Mouse (Mus musculus) macrophage (primary cell): Measurements from ENCODE around the gene Rtn3. TPM values are rescaled to one million over a fixed set of nuclear protein-coding genes. Genes with fewer than 3 reads are reported as not detected.

Experiments
- H3K27ac ChIP-seq: fragments of 350-480 bp; formaldehyde crosslinking; 2 replicates; pipeline ENCODE4 v1.9.0; 2021
- H3K36me3 ChIP-seq: fragments of 350-480 bp; formaldehyde crosslinking; 2 replicates; pipeline ENCODE4 v1.9.0; 2021; ENCODE audit errors: inconsistent target
- H3K4me3 ChIP-seq: fragments of 350-480 bp; formaldehyde crosslinking; 2 replicates; pipeline ENCODE4 v1.9.0; 2021; ENCODE audit errors: inconsistent target
- H3K79me2 ChIP-seq: fragments of 350-480 bp; formaldehyde crosslinking; 2 replicates; pipeline ENCODE4 v1.9.0; 2021; ENCODE audit errors: inconsistent target
- WGBS: methylation state at CpG from one replicate; pipeline ENCODE4 v1.1.7; 2026; ENCODE audit warnings: inconsistent platforms; ENCODE audit not compliant: missing documents; 5-methylcytosine and 5-hydroxymethylcytosine counted together
- polyA plus RNA-seq: library from polyadenylated mRNA; stranded (reverse); fragments of 250-400 nt; gene quantifications from 3 replicates; pipeline ENCODE4 v1.2.4, GENCODE M21; 2018; ENCODE audit warnings: inconsistent platforms

Rtn3 gene
- polyA plus RNA-seq, 1 experiment from 2014 or later: 302 TPM

DNA sequence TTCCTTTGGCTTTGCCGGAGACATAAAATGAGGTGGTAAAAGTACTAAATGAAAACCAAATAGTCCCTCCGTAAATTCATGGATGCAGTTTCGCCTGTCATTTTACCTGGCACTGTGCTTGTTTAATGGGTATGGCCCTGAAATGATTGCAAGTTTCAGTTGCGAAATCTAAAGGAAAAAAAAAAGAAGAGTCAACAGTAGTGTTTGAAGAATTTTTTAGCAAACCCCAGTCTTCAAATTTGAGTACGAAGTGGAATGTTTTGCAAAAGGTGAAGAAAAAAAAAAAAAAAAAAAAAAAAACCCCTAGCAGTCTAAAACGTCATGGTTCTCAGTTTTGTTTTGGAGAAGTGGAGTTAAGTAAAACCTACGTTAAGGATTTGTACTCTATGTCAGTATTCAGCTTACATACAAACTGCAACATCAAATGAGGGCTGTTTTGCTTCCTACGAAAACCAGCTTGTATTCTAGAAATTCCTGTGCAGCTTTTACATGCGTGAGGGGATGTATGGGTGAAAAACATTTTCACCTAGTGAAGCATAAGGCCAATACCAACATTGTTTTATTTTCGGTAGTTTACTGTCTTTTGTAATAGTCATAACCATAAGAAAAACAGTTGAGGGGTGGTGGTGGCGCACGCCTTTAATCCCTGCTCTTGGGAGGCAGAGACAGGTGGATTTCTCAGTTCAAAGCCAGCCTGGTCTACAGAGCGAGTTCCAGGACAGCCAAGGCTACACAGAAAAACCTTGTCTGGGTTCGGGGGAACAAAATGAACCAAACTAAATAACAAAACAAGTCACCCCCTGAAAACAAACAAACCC lies 12.3 kb upstream of the Rtn3 start:
- peak overlapping the region; percentile 78 for H3K27ac ChIP-seq
- H3K79me2 ChIP-seq: peaks cover 51% of the 10 kb centered on the region
- peak overlapping the region; percentile 59 for H3K4me3 ChIP-seq
- WGBS: 20% methylated on average over 14 of the region's 14 CpGs
- no peaks in the 10 kb centered on the region for H3K36me3 ChIP-seq

DNA sequence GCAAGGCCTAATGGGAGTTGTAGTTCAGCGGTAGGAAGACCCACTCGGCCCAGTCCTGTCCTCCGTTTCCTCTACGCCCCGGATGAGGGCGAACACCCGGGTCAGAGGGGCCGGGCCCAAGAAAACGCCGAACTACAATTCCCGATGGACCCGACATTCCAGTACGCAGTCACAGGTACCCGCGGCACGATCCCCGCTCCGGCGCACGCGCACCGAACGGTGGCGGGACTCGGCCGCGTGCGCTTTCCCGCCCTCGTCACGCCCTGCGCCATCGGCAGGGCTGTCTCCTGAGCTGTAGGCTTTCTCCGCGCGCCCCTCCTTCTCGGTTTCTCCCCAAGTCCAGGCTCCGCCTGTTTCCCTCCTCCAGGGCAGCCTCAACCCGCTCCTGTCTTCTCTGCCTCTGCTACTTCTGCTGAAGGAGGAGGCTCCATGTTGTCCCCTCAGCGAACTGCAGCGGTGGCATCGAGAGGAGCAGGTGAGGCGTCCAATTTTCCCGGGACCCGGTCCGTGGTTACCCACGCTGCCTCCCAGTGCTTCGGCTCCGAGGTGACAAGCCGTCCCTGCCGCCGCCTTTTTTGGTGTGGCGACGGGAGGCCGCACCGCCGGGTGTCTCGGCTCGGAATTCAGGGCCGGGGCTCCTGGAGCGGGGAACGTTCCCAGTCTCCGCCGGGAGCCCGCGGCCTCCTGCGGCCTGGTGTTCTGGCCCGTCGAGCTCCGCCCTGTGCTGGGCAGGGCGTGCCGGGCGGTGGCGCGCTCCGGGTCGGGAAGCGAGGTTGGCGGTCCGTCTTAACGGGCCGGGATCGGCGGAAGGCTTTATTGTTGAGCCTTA lies 11.3 kb upstream of the Rtn3 start:
- H3K4me3 ChIP-seq: peak overlapping the region; percentile 59
- H3K27ac ChIP-seq: peak overlapping the region; percentile 78
- under 1% methylated on average over 83 of the region's 84 CpGs for WGBS
- peaks cover 41% of the 10 kb centered on the region for H3K79me2 ChIP-seq
- no peaks in the 10 kb centered on the region for H3K36me3 ChIP-seq

DNA sequence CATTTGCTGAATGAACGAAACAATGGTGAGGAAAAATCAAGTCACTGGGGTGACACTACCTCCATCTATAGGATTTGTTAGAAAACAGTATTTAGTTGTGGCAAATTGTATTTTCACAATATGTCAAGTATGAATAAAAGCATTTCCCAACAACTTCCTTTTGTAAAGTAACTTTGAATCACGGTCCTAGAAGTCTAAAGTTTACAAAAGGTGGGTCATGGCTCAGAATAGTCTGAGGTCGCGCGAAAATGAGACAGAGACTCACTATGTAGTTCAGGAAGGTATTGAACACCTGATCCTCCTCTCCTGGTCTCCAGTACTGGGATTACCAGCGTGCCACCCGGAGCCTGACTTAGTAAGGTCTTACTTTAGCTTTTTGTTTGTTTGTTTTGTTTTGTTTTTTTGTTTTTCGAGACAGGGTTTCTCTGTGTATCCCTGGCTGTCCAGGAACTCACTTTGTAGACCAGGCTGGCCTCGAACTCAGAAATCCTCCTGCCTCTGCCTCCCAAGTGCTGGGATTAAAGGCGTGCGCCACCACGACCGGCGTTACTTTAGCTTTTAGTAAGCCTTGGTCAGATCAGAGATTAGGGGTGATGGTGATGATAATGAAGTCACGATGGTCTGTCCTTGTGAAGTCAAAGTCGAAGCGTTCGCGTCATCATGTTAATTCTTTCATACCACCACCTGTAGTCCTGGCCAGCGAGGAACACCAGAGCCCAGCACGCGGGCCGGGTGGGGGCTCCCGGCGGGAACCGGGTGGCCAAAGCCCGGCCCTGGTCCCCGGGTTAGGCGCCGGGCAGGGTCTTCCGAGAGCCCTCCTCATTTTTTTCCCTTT lies 10.5 kb upstream of the Rtn3 start, which contains the start of gene Atl3:
Gene Atl3 (plus strand): TSS at position 689 of the 835 bp plus-strand sequence.
- Histone ChIP-seq H3K4me3 (peak within 1 kb of the TSS; percentile 59), H3K27ac (peak within 1 kb of the TSS; percentile 78), H3K36me3 (no peaks in the 10 kb centered on the region), H3K79me2 (peaks cover 33% of the 10 kb centered on the region)
- 26% methylated on average over 27 of the region's 31 CpGs for whole genome bisulfite sequencing

DNA sequence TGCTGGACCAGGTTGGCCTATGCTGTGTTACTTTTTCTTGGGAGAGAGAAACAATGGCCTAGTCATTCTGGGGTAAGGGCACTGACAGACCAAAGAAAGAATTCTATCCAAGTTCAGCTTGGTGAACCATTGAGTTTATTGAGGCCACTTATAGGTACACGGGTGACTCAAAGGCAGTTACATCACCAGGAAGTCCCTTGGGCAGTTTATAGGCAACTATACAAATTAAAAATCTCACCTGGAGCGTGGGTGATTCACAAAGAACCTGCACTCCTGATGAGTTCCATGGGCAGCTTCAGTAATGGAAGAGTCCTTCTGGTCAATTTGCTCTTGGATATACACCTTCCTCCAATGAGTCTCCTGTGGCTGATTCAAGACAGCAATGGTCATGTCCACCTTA lies 9.6 kb upstream of the Rtn3 start:
- Histone ChIP-seq H3K79me2 (peaks cover 24% of the 10 kb centered on the region), H3K27ac (no peak overlapping the region), H3K36me3 (no peaks in the 10 kb centered on the region), H3K4me3 (no peak overlapping the region)
- 80% methylated on average over 2 of the region's 2 CpGs for WGBS

DNA sequence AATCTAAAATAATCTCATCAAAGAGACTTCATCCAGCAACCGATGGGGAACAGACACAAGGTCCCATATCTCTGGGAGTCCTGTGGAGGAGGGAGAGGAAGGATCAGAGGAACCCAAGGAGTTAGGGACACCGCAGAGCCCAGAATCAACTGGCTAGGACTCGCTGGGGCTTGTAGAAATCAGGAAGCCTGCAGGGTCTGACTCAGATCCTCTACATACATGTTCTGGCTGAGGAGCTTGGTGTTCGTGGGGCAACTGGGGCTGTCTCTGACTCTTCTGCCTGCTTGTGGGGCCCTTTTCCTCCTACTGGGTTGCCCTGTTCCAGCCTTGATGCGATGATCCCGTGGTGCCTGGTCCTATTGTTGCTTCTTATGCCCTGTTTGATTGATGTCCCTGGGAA lies 8.9 kb upstream of the Rtn3 start:
- Histone ChIP-seq H3K36me3 (no peaks in the 10 kb centered on the region), H3K27ac (no peak overlapping the region), H3K79me2 (peaks cover 17% of the 10 kb centered on the region), H3K4me3 (no peak overlapping the region)
- WGBS: 88% methylated on average over 5 of the region's 6 CpGs

DNA sequence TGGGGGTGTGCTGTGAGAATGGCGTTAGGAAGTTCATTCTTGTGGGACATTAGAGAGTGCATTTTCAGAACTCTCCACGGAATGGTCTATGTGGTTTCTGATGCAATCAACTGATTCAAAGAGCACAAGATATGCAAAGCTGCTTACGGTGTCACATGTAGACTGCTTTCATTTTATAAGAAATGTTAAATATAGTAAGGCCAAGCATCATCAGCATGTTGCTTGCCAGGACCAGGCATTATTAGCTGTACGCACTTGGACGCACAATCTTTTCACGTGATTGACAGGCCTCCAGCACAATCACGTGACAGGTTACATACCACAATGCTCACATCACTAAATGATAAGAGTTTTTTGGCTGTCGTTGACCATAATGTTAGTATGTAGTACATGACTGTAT lies 4.6 kb upstream of the Rtn3 start:
- Histone ChIP-seq H3K36me3 (no peaks in the 10 kb centered on the region), H3K27ac (peak overlapping the region; percentile 70), H3K79me2 (peaks cover under 1% of the 10 kb centered on the region; the same call in 1 of the 2 replicates), H3K4me3 (no peak overlapping the region)
- WGBS: 20% methylated on average over 7 of the region's 8 CpGs

DNA sequence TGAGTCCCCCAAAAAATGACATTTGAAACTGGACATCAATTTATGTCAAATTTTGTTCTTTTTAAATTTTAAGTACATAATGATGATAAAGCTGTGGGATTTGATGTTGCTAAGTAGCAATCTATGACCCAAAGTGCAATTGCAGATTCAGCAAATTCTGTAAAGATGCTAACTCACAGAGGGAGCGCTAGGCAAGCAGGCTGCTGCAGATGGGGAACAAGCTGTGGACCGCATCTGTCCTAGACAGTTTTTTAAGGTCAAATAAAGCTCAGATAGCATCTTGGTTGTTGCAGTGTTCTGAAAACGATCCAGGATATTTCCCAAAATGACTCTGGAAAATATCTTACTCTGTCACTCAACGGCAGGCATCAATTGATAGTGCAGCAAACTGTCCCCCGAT lies 995 bp upstream of the Rtn3 start:
- 53% methylated on average over 5 of the region's 5 CpGs for WGBS
- H3K79me2 ChIP-seq: peaks cover 36% of the 10 kb centered on the region
- H3K4me3 ChIP-seq: peak overlapping the region; percentile 30; the same call in 1 of the 2 replicates
- H3K36me3 ChIP-seq: no peaks in the 10 kb centered on the region
- H3K27ac ChIP-seq: peak overlapping the region; percentile 68

DNA sequence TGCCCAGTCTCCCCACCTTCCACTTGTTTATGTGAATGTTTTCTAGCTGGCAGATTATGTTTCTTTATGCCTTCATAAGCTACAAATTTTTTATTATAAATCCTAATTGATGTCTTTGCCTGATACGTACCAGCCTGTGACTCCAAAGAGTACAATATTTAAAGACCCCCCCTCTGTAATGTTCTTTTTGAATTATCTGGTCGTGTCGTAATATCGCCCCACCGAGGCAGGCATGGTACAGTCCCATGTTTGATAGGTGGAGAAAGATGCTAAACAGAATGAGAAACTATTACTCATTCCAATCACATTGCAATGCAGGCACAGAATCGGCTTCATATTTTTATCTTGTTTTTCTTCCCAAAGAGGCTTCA lies 416 bp upstream of the Rtn3 start:
- H3K27ac ChIP-seq: peak overlapping the region; percentile 68
- no peaks in the 10 kb centered on the region for H3K36me3 ChIP-seq
- H3K4me3 ChIP-seq: peak overlapping the region; percentile 30
- 0% methylated on average over 6 of the region's 6 CpGs for WGBS
- H3K79me2 ChIP-seq: peaks cover 42% of the 10 kb centered on the region

DNA sequence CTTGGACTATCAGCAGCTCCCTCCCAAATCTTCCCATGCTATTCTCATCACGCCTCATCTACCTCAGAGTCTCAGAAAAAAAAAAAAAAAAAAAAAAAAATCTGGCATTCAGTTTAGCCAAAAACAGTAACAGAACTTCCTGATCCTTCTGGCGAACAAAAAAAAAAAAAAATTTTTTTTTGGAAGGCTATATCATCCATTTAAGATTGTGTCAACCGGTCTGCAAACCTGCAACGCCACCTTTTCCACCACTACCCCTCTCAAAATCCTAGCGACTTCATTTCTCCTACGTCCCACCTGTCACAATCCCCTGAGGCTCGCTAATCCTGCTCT lies 849 bp downstream of the Rtn3 start:
- Histone ChIP-seq H3K27ac (peak overlapping the region; percentile 82), H3K4me3 (peak overlapping the region; percentile 95), H3K36me3 (no peaks in the 10 kb centered on the region), H3K79me2 (peaks cover 55% of the 10 kb centered on the region)
- WGBS: 0% methylated on average over 7 of the region's 7 CpGs

DNA sequence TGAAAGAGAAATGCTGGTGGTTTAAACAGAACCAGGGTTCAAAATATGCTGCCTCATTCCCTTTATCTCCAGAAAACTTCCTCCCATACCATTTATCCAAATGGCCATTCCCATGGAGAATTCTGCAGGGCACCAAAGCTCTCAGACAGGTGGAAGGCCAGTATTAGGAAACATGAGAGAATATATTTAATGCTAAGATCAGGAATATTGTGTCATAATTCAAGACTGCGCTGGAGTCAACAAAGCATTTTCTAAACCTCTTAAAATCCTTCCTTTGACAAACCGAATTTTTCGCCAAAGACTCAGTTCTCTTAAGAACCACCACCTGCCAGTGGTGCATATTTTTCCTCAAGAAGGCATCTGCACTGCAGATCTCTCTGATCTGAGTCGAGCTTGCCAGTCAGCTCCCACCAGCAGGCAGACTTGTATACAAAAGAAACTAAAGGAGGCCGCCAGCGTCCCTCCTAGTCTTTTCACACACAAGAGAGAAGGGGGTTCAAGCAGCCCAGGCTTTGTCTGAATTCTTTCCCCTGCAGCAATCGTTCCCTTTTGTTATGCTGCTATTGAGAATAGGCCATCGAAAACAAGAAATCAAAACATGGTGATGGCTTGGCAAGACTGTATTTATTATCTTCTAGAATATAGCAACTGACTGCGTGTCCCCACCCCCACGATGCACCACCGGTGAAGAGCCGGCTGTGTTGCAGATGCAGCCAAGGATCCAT lies 1.4 kb downstream of the Rtn3 start:
- Histone ChIP-seq H3K27ac (peak overlapping the region; percentile 82), H3K36me3 (no peaks in the 10 kb centered on the region), H3K4me3 (peak overlapping the region; percentile 95), H3K79me2 (peaks cover 60% of the 10 kb centered on the region)
- 8% methylated on average over 12 of the region's 12 CpGs for WGBS

DNA sequence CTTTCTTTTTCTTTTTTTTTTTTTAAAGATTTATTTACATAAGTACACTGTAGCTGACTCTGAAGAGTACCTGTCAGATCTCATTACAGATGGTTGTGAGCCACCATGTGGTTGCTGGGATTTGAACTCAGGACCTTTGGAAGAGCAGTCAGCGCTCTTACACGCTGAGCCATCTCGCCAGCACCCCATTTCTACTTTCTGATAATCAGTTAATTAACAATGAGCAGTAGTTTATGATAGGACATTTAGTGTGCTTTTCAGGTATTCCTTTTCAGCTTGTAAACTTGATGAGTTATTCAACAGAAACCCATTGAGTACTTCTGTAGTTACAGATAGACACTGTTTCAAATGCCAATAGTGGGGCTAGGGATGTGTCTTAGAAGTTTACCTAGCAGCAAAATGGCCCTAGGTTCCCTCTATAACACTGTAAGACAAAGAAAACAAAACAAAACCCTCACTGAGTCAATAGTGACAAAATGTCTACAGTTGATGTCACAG lies 3.3 kb downstream of the Rtn3 start:
- no peak overlapping the region for H3K27ac ChIP-seq
- H3K4me3 ChIP-seq: no peak overlapping the region
- 96% methylated on average over 3 of the region's 3 CpGs for WGBS
- peaks cover 79% of the 10 kb centered on the region for H3K79me2 ChIP-seq
- no peaks in the 10 kb centered on the region; the same call in 1 of the 2 replicates for H3K36me3 ChIP-seq

DNA sequence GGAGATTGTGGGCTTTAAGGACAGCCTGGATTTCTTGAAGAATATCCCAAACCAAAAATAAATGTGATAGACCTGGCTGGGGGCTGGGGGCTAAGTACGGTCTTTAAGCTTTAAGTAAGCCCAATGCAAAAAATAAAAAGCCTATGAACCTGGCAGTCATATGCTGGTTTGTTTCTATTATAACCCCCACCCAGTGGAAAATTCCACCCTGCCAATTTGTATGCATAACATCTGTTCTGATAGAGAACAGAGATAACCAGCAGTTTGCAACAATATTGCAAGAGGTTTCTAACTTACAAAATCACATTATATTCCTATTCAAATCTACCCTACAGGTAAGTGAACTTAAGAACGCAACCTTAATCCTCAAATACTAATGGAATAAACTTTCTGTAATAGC lies 12.4 kb downstream of the Rtn3 start:
- 100% methylated on average over 2 of the region's 2 CpGs for WGBS
- Histone ChIP-seq H3K79me2 (peaks cover 100% of the 10 kb centered on the region), H3K4me3 (no peak overlapping the region), H3K36me3 (peaks cover 14% of the 10 kb centered on the region; the same call in 1 of the 2 replicates), H3K27ac (no peak overlapping the region)

DNA sequence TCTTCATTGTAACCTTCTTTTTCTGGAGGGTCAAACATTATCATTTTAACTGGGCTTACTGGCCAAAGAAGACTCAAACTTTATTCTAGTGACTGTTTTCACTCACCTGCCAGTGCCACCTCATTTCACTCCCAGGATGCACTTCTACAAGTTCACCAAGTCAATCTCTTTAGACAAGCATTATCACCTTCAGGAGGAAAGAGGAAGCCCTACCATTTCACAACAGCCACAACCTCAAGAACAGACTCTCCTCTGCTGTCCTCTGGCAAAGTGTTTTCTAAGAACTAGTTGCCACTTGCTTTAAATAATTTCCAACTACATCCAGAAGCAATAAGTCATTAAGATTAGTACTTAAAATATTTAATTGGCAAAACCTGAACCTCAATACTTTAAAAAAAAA lies 15.2 kb downstream of the Rtn3 start:
- Histone ChIP-seq H3K27ac (no peak overlapping the region), H3K79me2 (peaks cover 100% of the 10 kb centered on the region), H3K4me3 (no peak overlapping the region), H3K36me3 (peaks cover 6% of the 10 kb centered on the region; the same call in 1 of the 2 replicates)

DNA sequence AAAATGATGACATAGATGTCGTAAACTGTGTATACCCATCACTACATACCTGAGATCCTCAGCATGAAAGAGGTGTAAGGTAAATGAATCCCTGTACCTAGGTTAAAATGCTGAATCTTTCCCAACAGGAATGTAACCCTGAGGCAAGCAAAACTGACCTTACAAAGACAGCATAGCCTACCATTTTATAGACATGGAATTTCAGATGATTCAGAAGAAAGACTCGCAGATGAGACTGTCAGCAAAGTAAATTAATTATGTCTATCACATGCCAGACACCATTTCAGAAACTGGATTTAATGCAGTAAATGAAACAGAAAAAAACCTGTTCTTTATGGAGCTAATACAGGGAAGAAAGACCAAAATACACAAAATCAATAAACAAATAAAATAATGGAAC lies 23.7 kb downstream of the Rtn3 start:
- peaks cover 6% of the 10 kb centered on the region; the same call in 1 of the 2 replicates for H3K36me3 ChIP-seq
- 100% methylated on average over 2 of the region's 2 CpGs for WGBS
- no peak overlapping the region for H3K27ac ChIP-seq

More for the DNA sequence above, 23.7 kb downstream of the Rtn3 start:
- peaks cover 100% of the 10 kb centered on the region for H3K79me2 ChIP-seq
- H3K4me3 ChIP-seq: no peak overlapping the region
